Mouse (Mus musculus): ENCODE data around the gene Tmem189. TPM values are rescaled to one million over a fixed set of nuclear protein-coding genes. Genes with fewer than 3 reads are reported as not detected.

The Tmem189 gene
- polyA plus RNA-seq, 1 experiment, result 36.2 TPM

- no peak overlapping the region for H3K27ac ChIP-seq (ENCODE audit: control insufficient read depth, insufficient read depth, low read depth, low read length, poor library complexity)
Measured at GRCm38 (mm10) chr2:167696143-167696542, 6.5 kb upstream of the Tmem189 start.

DNA sequence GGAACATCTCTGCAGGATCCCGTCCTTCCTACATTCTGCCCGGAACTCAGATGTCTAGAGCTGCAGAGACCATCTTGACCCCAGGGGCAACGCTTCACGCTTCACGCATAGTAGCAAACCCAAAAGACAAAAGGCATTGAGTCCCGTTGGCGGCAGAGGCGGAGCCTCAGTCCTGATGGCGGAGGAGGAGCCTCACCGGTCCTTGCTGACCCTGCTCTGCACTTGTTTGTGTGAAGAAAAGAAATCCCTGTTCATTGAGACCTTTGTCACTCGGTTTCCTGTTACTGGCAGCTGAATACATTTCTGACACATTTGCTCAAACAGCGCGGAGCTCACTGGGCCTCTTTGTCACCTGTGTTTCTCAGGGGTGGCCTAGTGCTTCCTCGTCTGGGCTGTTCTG, 5.9 kb upstream of the Tmem189 start:
- H3K4me1 ChIP-seq (ENCODE audit: control insufficient read depth, insufficient read depth, low read length), result no peaks in the 10 kb centered on the region; the same call in 1 of the 2 replicates
- TF ChIP-seq CTCF (IDR thresholded peaks at IDR 0.05; ENCODE audit: control insufficient read depth, insufficient read depth, low read length) (no peak), POLR2A (IDR thresholded peaks at IDR 0.05; ENCODE audit: borderline replicate concordance, control insufficient read depth, low read depth, low read length) (no peak)
- H3K27ac ChIP-seq (ENCODE audit: control insufficient read depth, insufficient read depth, low read depth, low read length, poor library complexity), result no peak overlapping the region
- no peak overlapping the region for H3K4me3 ChIP-seq (replicated peaks; ENCODE audit: control insufficient read depth, low read depth, low read length)
- 85% methylated on average over 14 of the region's 14 CpGs for WGBS

More at GRCm38 (mm10) chr2:167696143-167696542, 6.5 kb upstream of the Tmem189 start:
- H3K4me3 ChIP-seq (replicated peaks; ENCODE audit: control insufficient read depth, low read depth, low read length), result no peak overlapping the region
- no peaks in the 10 kb centered on the region; the same call in 1 of the 2 replicates for H3K4me1 ChIP-seq (ENCODE audit: control insufficient read depth, insufficient read depth, low read length)
- TF ChIP-seq POLR2A (IDR thresholded peaks at IDR 0.05; ENCODE audit: borderline replicate concordance, control insufficient read depth, low read depth, low read length) (no peak), CTCF (IDR thresholded peaks at IDR 0.05; ENCODE audit: control insufficient read depth, insufficient read depth, low read length) (no peak)
- WGBS, result 87% methylated on average over 7 of the region's 7 CpGs

DNA sequence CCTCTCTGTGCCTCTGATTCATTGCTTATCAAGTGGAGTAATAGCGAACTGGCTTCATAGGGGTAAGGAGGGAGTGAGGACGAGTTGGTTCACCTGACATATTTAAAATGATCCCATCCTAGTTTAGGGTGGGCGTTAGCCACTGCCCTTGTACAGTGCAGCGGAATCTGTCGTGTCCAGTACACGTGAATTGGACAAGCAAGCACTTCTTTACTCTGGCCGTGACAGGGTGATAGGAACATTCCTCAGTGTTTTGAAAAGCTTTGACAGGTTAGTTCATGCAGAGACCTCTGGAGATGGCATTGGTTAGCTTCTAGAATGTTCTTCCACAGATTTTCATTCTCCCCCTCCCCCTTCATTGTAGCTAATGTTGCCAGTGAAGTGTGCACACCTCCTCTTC, 5.3 kb upstream of the Tmem189 start:
- no peak for TF ChIP-seq POLR2A (IDR thresholded peaks at IDR 0.05; ENCODE audit: borderline replicate concordance, control insufficient read depth, low read depth, low read length)
- TF ChIP-seq CTCF (IDR thresholded peaks at IDR 0.05; ENCODE audit: control insufficient read depth, insufficient read depth, low read length), result no peak
- no peaks in the 10 kb centered on the region; the same call in 1 of the 2 replicates for H3K4me1 ChIP-seq (ENCODE audit: control insufficient read depth, insufficient read depth, low read length)
- no peak overlapping the region for H3K4me3 ChIP-seq (replicated peaks; ENCODE audit: control insufficient read depth, low read depth, low read length)
- no peak overlapping the region for H3K27ac ChIP-seq (ENCODE audit: control insufficient read depth, insufficient read depth, low read depth, low read length, poor library complexity)
- WGBS, result 80% methylated on average over 7 of the region's 7 CpGs

- 64% methylated on average over 1 of the region's 1 CpGs for WGBS
- Histone ChIP-seq H3K4me1 (ENCODE audit: control insufficient read depth, insufficient read depth, low read length) (no peaks in the 10 kb centered on the region; the same call in 1 of the 2 replicates), H3K4me3 (replicated peaks; ENCODE audit: control insufficient read depth, low read depth, low read length) (no peak overlapping the region), H3K27ac (ENCODE audit: control insufficient read depth, insufficient read depth, low read depth, low read length, poor library complexity) (no peak overlapping the region)
- TF ChIP-seq CTCF (IDR thresholded peaks at IDR 0.05; ENCODE audit: control insufficient read depth, insufficient read depth, low read length) (no peak), POLR2A (IDR thresholded peaks at IDR 0.05; ENCODE audit: borderline replicate concordance, control insufficient read depth, low read depth, low read length) (no peak)
Measured at GRCm38 (mm10) chr2:167694244-167694643, 4.6 kb upstream of the Tmem189 start.

DNA sequence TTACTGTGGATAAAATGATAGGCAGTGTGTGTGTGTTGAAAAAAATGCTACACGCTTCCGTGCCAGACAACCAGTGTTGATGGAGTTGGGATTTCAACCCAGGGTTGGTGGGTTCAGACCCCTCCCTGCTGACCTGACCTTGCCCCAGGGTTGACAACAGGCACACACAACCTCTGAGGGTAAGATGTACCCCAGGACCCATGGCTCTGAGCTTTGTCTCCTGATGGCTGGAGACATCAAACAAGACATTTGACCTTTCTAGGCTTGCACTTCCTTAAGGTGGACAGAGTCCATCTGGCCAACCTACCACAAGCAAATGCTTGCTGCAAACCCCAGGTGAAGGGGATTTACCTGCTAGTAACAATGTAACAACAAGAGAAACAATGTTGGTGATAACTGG, 3.9 kb upstream of the Tmem189 start:
- Histone ChIP-seq H3K4me3 (replicated peaks; ENCODE audit: control insufficient read depth, low read depth, low read length) (no peak overlapping the region), H3K4me1 (ENCODE audit: control insufficient read depth, insufficient read depth, low read length) (no peaks in the 10 kb centered on the region; the same call in 1 of the 2 replicates), H3K27ac (ENCODE audit: control insufficient read depth, insufficient read depth, low read depth, low read length, poor library complexity) (no peak overlapping the region)
- 83% methylated on average over 2 of the region's 2 CpGs for WGBS
- TF ChIP-seq POLR2A (IDR thresholded peaks at IDR 0.05; ENCODE audit: borderline replicate concordance, control insufficient read depth, low read depth, low read length), result no peak
- TF ChIP-seq CTCF (IDR thresholded peaks at IDR 0.05; ENCODE audit: control insufficient read depth, insufficient read depth, low read length), result no peak

GRCm38 (mm10) chr2:167692831-167693230, 3.2 kb upstream of the Tmem189 start:
- no peak overlapping the region for H3K4me3 ChIP-seq (replicated peaks; ENCODE audit: control insufficient read depth, low read depth, low read length)
- 61% methylated on average over 3 of the region's 3 CpGs for WGBS

GRCm38 (mm10) chr2:167691871-167692661, 2.4 kb upstream of the Tmem189 start:
- H3K4me1 ChIP-seq (ENCODE audit: control insufficient read depth, insufficient read depth, low read length), result no peaks in the 10 kb centered on the region
- H3K4me3 ChIP-seq (replicated peaks; ENCODE audit: control insufficient read depth, low read depth, low read length), result peak overlapping the region; percentile 79
- TF ChIP-seq CTCF (IDR thresholded peaks at IDR 0.05; ENCODE audit: control insufficient read depth, insufficient read depth, low read length) (no peak), POLR2A (IDR thresholded peaks at IDR 0.05; ENCODE audit: borderline replicate concordance, control insufficient read depth, low read depth, low read length) (peak; percentile 11; the same call in 1 of the 2 replicates)
- WGBS, result 85% methylated on average over 14 of the region's 14 CpGs
- 0 out of 2 replicates have a peak overlapping the region, but pooled peaks have one; percentile 19 for H3K27ac ChIP-seq (ENCODE audit: control insufficient read depth, insufficient read depth, low read depth, low read length, poor library complexity)

More at GRCm38 (mm10) chr2:167692831-167693230, 3.2 kb upstream of the Tmem189 start:
- Histone ChIP-seq H3K27ac (ENCODE audit: control insufficient read depth, insufficient read depth, low read depth, low read length, poor library complexity) (no peak overlapping the region), H3K4me1 (ENCODE audit: control insufficient read depth, insufficient read depth, low read length) (no peaks in the 10 kb centered on the region)
- TF ChIP-seq CTCF (IDR thresholded peaks at IDR 0.05; ENCODE audit: control insufficient read depth, insufficient read depth, low read length) (no peak), POLR2A (IDR thresholded peaks at IDR 0.05; ENCODE audit: borderline replicate concordance, control insufficient read depth, low read depth, low read length) (no peak)

DNA sequence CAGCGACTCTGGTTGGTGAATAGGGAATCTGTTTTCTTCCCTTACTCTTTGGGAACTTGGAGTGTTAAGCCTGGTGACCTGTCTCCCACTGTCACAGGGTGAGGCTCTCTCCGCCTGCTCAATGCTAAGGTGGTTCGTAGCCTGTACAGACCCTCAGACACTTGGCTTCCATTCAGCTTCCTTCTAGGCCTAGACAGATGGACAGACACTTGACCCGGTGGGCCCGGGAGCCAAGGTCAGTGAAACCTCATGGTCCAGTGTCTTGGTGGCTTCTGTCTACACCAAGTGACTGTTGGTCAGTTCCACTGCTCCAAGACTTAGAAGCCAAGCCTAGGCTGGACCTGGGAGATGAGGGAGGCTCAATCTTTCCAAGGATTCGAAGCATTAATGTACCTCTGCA, 1.8 kb upstream of the Tmem189 start:
- peak overlapping the region; percentile 79 for H3K4me3 ChIP-seq (replicated peaks; ENCODE audit: control insufficient read depth, low read depth, low read length)
- no peak for TF ChIP-seq POLR2A (IDR thresholded peaks at IDR 0.05; ENCODE audit: borderline replicate concordance, control insufficient read depth, low read depth, low read length)
- no peak for TF ChIP-seq CTCF (IDR thresholded peaks at IDR 0.05; ENCODE audit: control insufficient read depth, insufficient read depth, low read length)
- no peaks in the 10 kb centered on the region for H3K4me1 ChIP-seq (ENCODE audit: control insufficient read depth, insufficient read depth, low read length)
- no peak overlapping the region for H3K27ac ChIP-seq (ENCODE audit: control insufficient read depth, insufficient read depth, low read depth, low read length, poor library complexity)
- 80% methylated on average over 6 of the region's 6 CpGs for WGBS

All from bone marrow, adult 2 months (tissue).